Mouse (Mus musculus): Measurements from ENCODE around the gene Olfr1200. TPM values are rescaled to one million over a fixed set of nuclear protein-coding genes. Genes with fewer than 3 reads are reported as not detected.

Olfr1200 gene
- total RNA-seq (2021), result not detected
- long read RNA-seq, experiment 1, result 0 reads
- long read RNA-seq, experiment 2, result 0 reads

GRCm38 (mm10) chr2:88770388-88770787, at the start of gene Olfr1200:
Olfr1200 (minus strand) TSS chr2:88770488.
- no peak for DNase-seq (ENCODE audit: low spot score in 2 of 2)

- no peak for DNase-seq (ENCODE audit: low spot score in 2 of 2)
Observed at GRCm38 (mm10) chr2:88814196-88814595, 43.9 kb upstream of the Olfr1200 start, which contains the start of gene Olfr1202. Olfr1202 (plus strand) TSS chr2:88814496.

DNA sequence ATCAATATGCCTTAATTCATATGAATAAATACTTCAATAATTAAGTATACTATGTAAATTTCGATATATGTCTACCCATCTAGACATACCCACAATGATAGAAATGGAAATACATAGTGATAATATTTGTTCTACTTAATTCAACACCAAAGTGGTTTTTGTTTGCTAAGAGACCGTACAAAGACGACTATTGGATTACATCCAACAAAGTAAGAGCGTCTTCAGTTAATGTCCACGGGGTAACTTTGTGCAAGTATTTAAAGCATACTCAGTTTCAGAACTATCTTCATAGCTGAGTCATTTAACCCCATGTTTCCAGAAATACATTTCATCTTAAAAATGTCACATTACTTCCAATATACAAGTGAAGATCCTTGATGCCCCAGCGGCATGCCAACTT, 22.4 kb upstream of the Olfr1200 start, which contains the start of gene Olfr1201:
Gene Olfr1201, plus strand, starts transcription at position 301 of the 400 bp plus-strand sequence.
- DNase-seq (ENCODE audit: low spot score in 2 of 2), result no peak

GRCm38 (mm10) chr2:88760369-88760768, 9.9 kb downstream of the Olfr1200 start, which contains the start of gene Olfr1199:
Olfr1199 (minus strand) TSS chr2:88760469.
- no peak for DNase-seq (ENCODE audit: low spot score in 2 of 2)

DNA sequence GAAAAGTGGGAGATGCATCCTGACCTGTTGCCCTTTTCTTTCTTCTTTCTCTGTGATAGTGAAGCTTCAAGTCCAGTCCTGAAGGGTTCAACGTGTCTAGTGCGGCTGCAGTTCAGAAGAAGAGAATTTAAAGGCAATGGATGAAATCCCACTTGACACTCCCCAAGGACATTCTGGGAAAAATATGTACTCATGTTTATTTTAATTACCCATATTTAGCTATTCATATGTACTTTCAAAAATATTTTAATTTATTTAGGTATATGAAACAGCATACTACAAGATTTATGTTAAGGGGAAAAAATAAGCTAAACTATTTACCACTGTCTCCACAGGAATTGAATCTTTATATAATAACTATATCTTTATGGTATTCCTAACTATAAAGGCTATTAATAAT, 19.0 kb downstream of the Olfr1200 start, which contains the start of gene Olfr1198:
Gene Olfr1198, minus strand, starts transcription at position 101 of the 400 bp plus-strand sequence.
- DNase-seq (ENCODE audit: low spot score in 2 of 2), result no peak

GRCm38 (mm10) chr2:88743379-88743778, 26.9 kb downstream of the Olfr1200 start:
- no peak for DNase-seq (ENCODE audit: low spot score in 2 of 2)

GRCm38 (mm10) chr2:88732266-88732665, 38.0 kb downstream of the Olfr1200 start, which contains the start of gene Olfr1197:
Olfr1197 (minus strand) TSS chr2:88732366.
- DNase-seq (ENCODE audit: low spot score in 2 of 2), result no peak

Other genes starting within 250 kb of the Olfr1200 start
- gene Olfr1188, start 213.6 kb downstream of the Olfr1200 start, total RNA-seq (2021), result not detected
- gene Olfr1189, start 184.0 kb downstream of the Olfr1200 start, total RNA-seq (2021), result not detected
- gene Olfr1191-ps1, start 129.9 kb downstream of the Olfr1200 start, total RNA-seq (2021), result under 1 TPM in 1 of 2 experiments, not detected in 1; 0.06 TPM
- gene Olfr1192-ps1, start 122.0 kb downstream of the Olfr1200 start, total RNA-seq (2021), result not detected
- not detected for gene Olfr1193, start 94.9 kb downstream of the Olfr1200 start, total RNA-seq (2021)
- gene Olfr1195, start 81.3 kb downstream of the Olfr1200 start, total RNA-seq (2021), result not detected
- not detected for gene Olfr1196, start 65.9 kb downstream of the Olfr1200 start, total RNA-seq (2021)
- gene Olfr1197, start 38.1 kb downstream of the Olfr1200 start, total RNA-seq (2021), result not detected
- not detected for gene Olfr1198, start 19.1 kb downstream of the Olfr1200 start, total RNA-seq (2021)
- gene Olfr1199, start 10.0 kb downstream of the Olfr1200 start, total RNA-seq (2021), result not detected
- not detected for gene Olfr1201, start 22.5 kb upstream of the Olfr1200 start, total RNA-seq (2021)
- not detected for gene Olfr1202, start 44.0 kb upstream of the Olfr1200 start, total RNA-seq (2021)
- not detected for gene Olfr1205, start 59.2 kb upstream of the Olfr1200 start, total RNA-seq (2021)
- not detected for gene Olfr1204, start 78.8 kb upstream of the Olfr1200 start, total RNA-seq (2021)
- gene Olfr1206, start 92.7 kb upstream of the Olfr1200 start, total RNA-seq (2021), result not detected
- not detected for gene Olfr1208, start 131.8 kb upstream of the Olfr1200 start, total RNA-seq (2021)
- gene Olfr1209, start 144.7 kb upstream of the Olfr1200 start, total RNA-seq (2021), result not detected
- gene Olfr1211, start 167.6 kb upstream of the Olfr1200 start, total RNA-seq (2021), result not detected
- not detected for gene Olfr1212, start 183.5 kb upstream of the Olfr1200 start, total RNA-seq (2021)
- not detected for gene Gm13762, start 209.8 kb upstream of the Olfr1200 start, total RNA-seq (2021)
- gene Olfr1214, start 222.2 kb upstream of the Olfr1200 start, total RNA-seq (2021), result not detected
- not detected for gene Olfr1215, start 236.5 kb upstream of the Olfr1200 start, total RNA-seq (2021)
- not detected for gene Olfr1216, start 247.9 kb upstream of the Olfr1200 start, total RNA-seq (2021)

Measured in adrenal gland, postnatal 4 days (tissue).